Mouse (Mus musculus) liver, postnatal 0 days (tissue): Measurements from ENCODE around the gene Rbm14. TPM values are rescaled to one million over a fixed set of nuclear protein-coding genes. Genes with fewer than 3 reads are reported as not detected.
"Not testable (repeated sequence)": the region's sequence is repeated elsewhere in the genome, so short reads cannot be mapped to it uniquely, and the experiment has no call there.

Experiments used
- ATAC-seq: fragments of 200-750 bp; cut with Nextera tagmentation; 2 replicates; pipeline ENCODE4 v1.8.0; 2017; ENCODE audit warnings: mild to moderate bottlenecking, moderate library complexity
- DNase-seq: peaks from one replicate; pipeline ENCODE4 v3.0.0-alpha.2; 2016
- H3K27ac ChIP-seq: fragments of 300-500 bp; sonication (generic); 2 replicates; pipeline ENCODE4 v1.5.1; 2014; ENCODE audit warnings: antibody characterized with exemption, moderate library complexity, mild to moderate bottlenecking, low read depth
- H3K27me3 ChIP-seq: fragments of 300-500 bp; sonication (generic); 2 replicates; pipeline ENCODE4 v1.6.1; 2014; ENCODE audit warnings: low read length, control low read depth, mixed read lengths; ENCODE audit not compliant: insufficient read depth
- H3K36me3 ChIP-seq: fragments of 300-500 bp; sonication (generic); replicated peaks from 2 replicates; pipeline ENCODE4 v1.6.1; 2014; ENCODE audit warnings: mild to moderate bottlenecking, control low read depth, low read length, moderate library complexity, mixed read lengths; ENCODE audit not compliant: insufficient read depth
- H3K4me1 ChIP-seq: fragments of 300-500 bp; sonication (generic); 2 replicates; pipeline ENCODE4 v1.6.1; 2014; ENCODE audit warnings: antibody characterized with exemption, mild to moderate bottlenecking, control low read depth; ENCODE audit not compliant: insufficient read depth
- H3K4me2 ChIP-seq: fragments of 300-500 bp; sonication (generic); 2 replicates; pipeline ENCODE4 v1.6.1; 2014; ENCODE audit warnings: low read depth, mild to moderate bottlenecking, low read length, moderate library complexity, mixed read lengths
- H3K4me3 ChIP-seq: fragments of 300-500 bp; sonication (generic); 2 replicates; pipeline ENCODE4 v1.5.1; 2014; ENCODE audit warnings: low read depth, low read length
- H3K9ac ChIP-seq: fragments of 300-500 bp; sonication (generic); replicated peaks from 2 replicates; pipeline ENCODE4 v1.6.1; 2014; ENCODE audit warnings: mild to moderate bottlenecking, moderate library complexity
- H3K9me3 ChIP-seq: fragments of 300-500 bp; sonication (generic); 2 replicates; pipeline ENCODE4 v1.6.1; 2016; ENCODE audit warnings: mild to moderate bottlenecking, control low read depth, low read length, mixed read lengths
- CTCF ChIP-seq: sonication (generic); IDR thresholded peaks from 2 replicates; pipeline ENCODE4 v1.5.1; 2016; ENCODE audit warnings: antibody characterized with exemption, low read depth
- EP300 ChIP-seq: IDR thresholded peaks from 2 replicates; pipeline ENCODE4 v1.6.1; 2016; ENCODE audit warnings: antibody characterized with exemption, low read depth, mild to moderate bottlenecking
- WGBS: fragments of 180-500 bp; shearing (Covaris S2); extraction: QIAGEN DNeasy Blood & Tissue Kit; methylation state at CpG from one replicate; pipeline ENCODE4 v1.1.7; 2014; ENCODE audit not compliant: insufficient replicate concordance; 5-methylcytosine and 5-hydroxymethylcytosine counted together
- polyA plus RNA-seq: library from polyadenylated mRNA; unstranded; fragments of >200 nt; fragmentation: Nextera tagmentation; extraction: Ambion mirVana; gene quantifications from 2 replicates; pipeline ENCODE4 v1.2.1, GENCODE M21; 2015

The Rbm14 gene
- polyA plus RNA-seq, 1 experiment from 2014 or later: 16.4 TPM

DNA sequence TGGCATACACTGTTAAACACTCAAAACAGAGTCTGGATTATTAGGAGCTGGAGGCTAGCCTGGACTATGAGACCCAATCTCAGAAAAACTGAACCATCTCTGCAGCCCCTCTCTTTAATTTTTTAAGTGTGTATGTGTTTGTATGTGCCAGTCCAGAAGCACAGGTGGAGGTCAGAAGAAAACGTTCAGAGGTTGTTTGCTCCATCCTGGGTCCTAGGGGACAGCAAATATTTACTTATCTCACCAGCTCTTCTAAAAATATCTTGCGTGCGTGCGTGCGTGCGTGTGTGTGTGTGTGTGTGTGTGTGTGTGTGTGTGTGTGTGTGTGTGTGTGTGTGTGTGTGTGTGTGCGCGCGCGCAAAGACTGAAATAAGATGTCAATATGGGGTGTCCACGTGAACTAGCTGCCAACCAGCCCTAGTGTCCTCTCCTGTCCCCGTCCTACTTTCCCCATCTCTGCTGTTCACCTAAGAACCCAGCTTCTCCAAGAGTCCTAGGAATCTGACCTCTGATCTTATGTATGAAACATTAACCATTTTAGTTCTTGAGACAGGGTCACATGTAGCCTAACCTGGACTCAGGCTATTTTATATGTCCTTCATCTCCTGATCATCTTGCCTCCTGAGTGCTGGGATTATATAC, 43.8 kb downstream of the Rbm14 start:
- Histone ChIP-seq H3K27me3 (no peaks in the 10 kb centered on the region), H3K9me3 (no peaks in the 10 kb centered on the region), H3K4me2 (no peak overlapping the region), H3K9ac (0 out of 2 replicates have a peak overlapping the region, but pooled peaks have one; percentile 2), H3K27ac (peak overlapping the region; percentile 87), H3K4me3 (no peak overlapping the region), H3K36me3 (peaks cover 68% of the 10 kb centered on the region), H3K4me1 (0 out of 2 replicates have a peak, but pooled peaks cover 5% of the 10 kb centered on the region)
- 76% methylated on average over 9 of the region's 12 CpGs for WGBS
- TF ChIP-seq CTCF: no peak
- TF ChIP-seq EP300: peak; percentile 22; the same call in 1 of the 2 replicates
- DNase-seq (peak; percentile 46), ATAC-seq (peak; percentile 86)

DNA sequence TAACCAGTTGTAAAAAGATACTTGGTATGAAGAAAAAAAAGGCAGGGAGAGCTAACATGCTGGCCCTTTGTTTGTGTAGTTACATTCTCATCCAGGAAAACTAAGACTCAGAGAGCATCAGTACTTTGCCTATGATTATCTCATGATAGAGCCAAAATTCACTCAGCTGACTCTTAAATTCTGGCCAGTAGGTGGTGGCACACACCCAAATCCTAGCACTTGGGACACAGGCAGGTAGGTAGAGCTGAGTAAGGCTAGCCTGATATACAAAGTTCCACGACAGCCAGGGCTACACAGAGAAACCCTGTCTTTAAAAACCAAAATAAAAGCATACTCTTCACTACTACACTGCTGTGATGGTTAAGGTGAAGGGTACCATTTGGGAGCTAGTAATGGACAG, 48.6 kb downstream of the Rbm14 start:
- Histone ChIP-seq H3K9ac (no peak overlapping the region), H3K4me2 (no peak overlapping the region), H3K9me3 (no peaks in the 10 kb centered on the region), H3K27ac (no peak overlapping the region), H3K36me3 (peaks cover 58% of the 10 kb centered on the region), H3K27me3 (no peaks in the 10 kb centered on the region), H3K4me3 (no peak overlapping the region), H3K4me1 (peaks cover 5% of the 10 kb centered on the region; the same call in 1 of the 2 replicates)
- no peak for ATAC-seq
- no peak for DNase-seq
- WGBS: 67% methylated on average over 1 of the region's 1 CpGs
- no peak for TF ChIP-seq EP300
- peak; percentile 57 for TF ChIP-seq CTCF

DNA sequence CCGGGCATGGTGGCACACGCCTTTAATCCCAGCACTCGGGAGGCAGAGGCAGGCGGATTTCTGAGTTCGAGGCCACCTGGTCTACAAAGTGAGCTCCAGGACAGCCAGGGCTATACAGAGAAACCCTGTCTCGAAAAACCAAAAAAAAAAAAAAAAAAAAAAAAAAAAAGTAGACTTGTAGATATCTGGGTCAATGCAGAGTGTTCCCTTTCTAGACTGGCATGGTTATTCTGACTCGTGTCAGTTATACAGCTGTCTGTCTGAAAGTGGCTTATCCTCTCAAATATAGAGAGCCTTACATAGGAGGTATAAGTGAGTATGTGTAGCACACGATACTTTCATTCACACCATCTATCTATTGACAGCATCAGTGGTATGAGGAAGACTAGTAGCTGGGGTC, 50.9 kb downstream of the Rbm14 start:
- H3K9me3 ChIP-seq, H3K27me3 ChIP-seq, ATAC-seq, DNase-seq, H3K4me2 ChIP-seq, H3K4me1 ChIP-seq, H3K27ac ChIP-seq, H3K9ac ChIP-seq, H3K4me3 ChIP-seq: not testable (repeated sequence)
- peaks cover 49% of the 10 kb centered on the region for H3K36me3 ChIP-seq
- WGBS: 84% methylated on average over 7 of the region's 8 CpGs

DNA sequence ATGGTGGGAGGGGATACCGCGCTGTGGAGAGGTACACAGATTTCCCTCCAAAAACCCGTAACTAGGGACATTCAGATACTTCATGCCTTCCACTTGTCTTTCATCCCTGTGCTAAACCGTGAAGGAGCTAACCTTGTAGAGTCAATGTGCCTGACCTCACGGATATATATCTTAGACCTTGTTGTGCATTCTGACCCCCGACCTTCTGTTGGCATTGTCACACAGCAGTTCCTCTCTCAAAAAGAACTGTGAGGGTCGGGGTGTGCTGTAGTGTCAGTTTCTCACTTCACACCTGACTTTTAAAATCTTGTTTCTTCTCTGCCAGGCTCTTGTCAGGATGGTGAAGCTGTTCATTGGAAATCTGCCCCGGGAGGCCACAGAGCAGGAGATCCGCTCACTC, 54.5 kb downstream of the Rbm14 start:
- H3K9me3 ChIP-seq: no peaks in the 10 kb centered on the region
- peak overlapping the region; percentile 90 for H3K27ac ChIP-seq
- H3K27me3 ChIP-seq: no peaks in the 10 kb centered on the region
- no peak for DNase-seq
- peak overlapping the region; percentile 66 for H3K9ac ChIP-seq
- TF ChIP-seq CTCF (no peak), EP300 (no peak)
- H3K4me2 ChIP-seq: peak overlapping the region; percentile 89
- no peak for ATAC-seq
- H3K4me1 ChIP-seq: peaks cover 6% of the 10 kb centered on the region
- H3K36me3 ChIP-seq: peaks cover 14% of the 10 kb centered on the region
- H3K4me3 ChIP-seq: peak overlapping the region; percentile 69
- WGBS: 13% methylated on average over 9 of the region's 9 CpGs

DNA sequence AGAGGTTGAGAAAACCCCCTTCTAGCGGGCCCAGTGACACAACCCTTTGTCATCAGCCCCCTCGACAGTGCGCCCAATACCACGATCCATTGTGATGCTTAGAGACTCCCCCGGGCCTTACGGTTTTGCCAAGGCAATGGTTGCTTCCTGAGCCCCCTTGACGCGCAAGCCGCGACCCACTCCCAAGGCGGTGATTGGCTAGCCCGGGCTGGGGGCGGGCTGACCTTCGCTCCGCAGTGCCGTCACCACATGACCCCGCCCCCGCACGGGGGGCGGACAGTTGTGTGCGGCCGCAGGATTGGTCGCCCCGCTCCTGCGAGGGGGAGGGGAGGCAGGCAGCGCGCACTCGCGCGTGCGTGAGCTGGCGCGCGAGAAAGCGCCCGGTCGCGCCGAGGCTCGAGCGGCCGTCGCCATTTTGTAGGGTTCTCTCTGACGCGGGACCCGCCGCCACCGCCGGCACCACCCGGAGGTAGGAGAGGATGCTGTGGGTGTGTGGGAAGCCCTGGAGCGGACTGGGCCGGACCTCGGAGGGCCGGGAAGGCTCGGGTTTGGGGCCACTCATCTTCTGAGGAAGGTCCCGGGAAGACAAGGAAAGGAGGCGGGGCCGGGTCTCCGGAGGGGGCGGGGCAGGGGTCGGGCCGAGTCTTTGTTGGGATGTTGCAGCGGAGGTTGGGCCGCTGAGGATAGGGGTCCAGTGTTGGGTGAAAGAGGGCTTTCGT, 55.1 kb downstream of the Rbm14 start, which contains the start of gene Rbm4b:
Gene Rbm4b, plus strand, starts transcription at position 305 of the 719 bp plus-strand sequence.
- Histone ChIP-seq H3K4me2 (peak within 1 kb of the TSS; percentile 89), H3K9ac (peak within 1 kb of the TSS; percentile 66), H3K4me3 (peak within 1 kb of the TSS; percentile 69), H3K4me1 (peaks cover 6% of the 10 kb centered on the region), H3K9me3 (no peaks in the 10 kb centered on the region), H3K36me3 (peaks cover 8% of the 10 kb centered on the region), H3K27ac (peak within 1 kb of the TSS; percentile 90), H3K27me3 (no peaks in the 10 kb centered on the region)
- under 1% methylated on average over 58 of the region's 65 CpGs for WGBS
- TF ChIP-seq CTCF: no peak
- peak; percentile 71; the same call in 1 of the 2 replicates for TF ChIP-seq EP300
- DNase-seq: peak; percentile 96
- ATAC-seq: peak; percentile 94

DNA sequence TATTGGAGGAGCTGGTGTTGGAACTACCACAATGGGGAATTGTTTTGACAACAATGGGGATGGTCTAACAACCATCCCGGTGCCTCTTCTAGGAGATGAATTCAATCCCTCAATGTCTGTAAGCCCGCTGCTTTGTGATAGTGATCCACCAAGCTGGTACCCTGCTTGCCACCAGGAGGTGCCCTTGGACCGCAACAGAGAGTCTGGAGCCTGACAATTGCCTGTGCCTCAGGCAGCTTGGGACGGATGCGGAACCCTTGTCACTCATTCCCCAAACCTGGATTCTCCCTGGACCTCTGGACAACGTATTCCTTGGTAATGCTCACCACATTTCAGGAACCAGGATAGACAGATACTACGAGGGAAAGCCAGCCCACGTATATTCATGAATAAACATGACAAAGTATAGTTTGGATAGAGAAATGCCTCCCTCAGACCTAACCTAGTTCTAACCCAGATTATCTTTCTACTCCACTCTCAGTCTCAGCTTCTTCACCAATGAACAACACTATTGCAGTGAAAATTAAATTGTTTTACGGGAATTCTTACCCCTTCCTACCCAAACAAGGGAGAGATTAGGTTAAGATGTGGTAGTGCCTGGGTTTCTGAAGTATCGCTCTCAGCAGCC, 55.8 kb downstream of the Rbm14 start:
- Histone ChIP-seq H3K9ac (peak overlapping the region; percentile 66), H3K4me2 (peak overlapping the region; percentile 89), H3K4me1 (peaks cover 6% of the 10 kb centered on the region), H3K4me3 (peak overlapping the region; percentile 69), H3K9me3 (no peaks in the 10 kb centered on the region), H3K27me3 (no peaks in the 10 kb centered on the region), H3K27ac (peak overlapping the region; percentile 90), H3K36me3 (peaks cover 8% of the 10 kb centered on the region)
- peak; percentile 99 for TF ChIP-seq CTCF
- no peak for TF ChIP-seq EP300
- DNase-seq (peak; percentile 92), ATAC-seq (peak; percentile 74)
- 0% methylated on average over 10 of the region's 10 CpGs for WGBS

Other genes starting within 250 kb of the Rbm14 start
- 0.15 and 0.21 TPM in 2 replicates for gene Lrfn4, start 196.0 kb downstream of the Rbm14 start, polyA plus RNA-seq
- gene Rce1, start 186.0 kb downstream of the Rbm14 start, polyA plus RNA-seq: 16.6 and 17.3 TPM in 2 replicates
- gene Gm960, start 113.0 kb downstream of the Rbm14 start, polyA plus RNA-seq: 0.21 and 0.33 TPM in 2 replicates
- 0.59 and 0.72 TPM in 2 replicates for gene Sptbn2, start 100.5 kb downstream of the Rbm14 start, polyA plus RNA-seq
- 14.1 TPM in 2 replicates for gene Rbm4b, start 55.1 kb downstream of the Rbm14 start, polyA plus RNA-seq
- gene Rbm4, start 17.7 kb downstream of the Rbm14 start, polyA plus RNA-seq: 15.2 and 17.3 TPM in 2 replicates
- 8.2 and 13.1 TPM in 2 replicates for gene Gm21992, start within 50 bp of the Rbm14 start, polyA plus RNA-seq
- gene Ccs, start 27.7 kb upstream of the Rbm14 start, polyA plus RNA-seq: 144 and 154 TPM in 2 replicates
- not detected in 2 replicates for gene Ccdc87, start 27.7 kb upstream of the Rbm14 start, polyA plus RNA-seq
- 49.4 and 54.4 TPM in 2 replicates for gene Ctsf, start 43.5 kb upstream of the Rbm14 start, polyA plus RNA-seq
- 0.20 and 5.1 TPM in 2 replicates for gene Actn3, start 66.3 kb upstream of the Rbm14 start, polyA plus RNA-seq
- gene Zdhhc24, start 67.0 kb upstream of the Rbm14 start, polyA plus RNA-seq: 4.3 and 5.4 TPM in 2 replicates
- 0.46 and 0.66 TPM in 2 replicates for gene Bbs1, start 95.0 kb upstream of the Rbm14 start, polyA plus RNA-seq
- gene Dpp3, start 116.7 kb upstream of the Rbm14 start, polyA plus RNA-seq: 28.9 and 30.6 TPM in 2 replicates
- gene Peli3, start 131.5 kb upstream of the Rbm14 start, polyA plus RNA-seq: 0.26 and 0.28 TPM in 2 replicates
- 45.4 and 48.9 TPM in 2 replicates for gene Mrpl11, start 150.5 kb upstream of the Rbm14 start, polyA plus RNA-seq
- not detected in 2 replicates for gene Npas4, start 178.7 kb upstream of the Rbm14 start, polyA plus RNA-seq
- gene Slc29a2, start 212.2 kb upstream of the Rbm14 start, polyA plus RNA-seq: 0.87 and 1.0 TPM in 2 replicates
- gene B4gat1, start 227.2 kb upstream of the Rbm14 start, polyA plus RNA-seq: 11.7 and 12.4 TPM in 2 replicates
- gene AC124502.3, start 227.3 kb upstream of the Rbm14 start, polyA plus RNA-seq: 0.19 and 0.31 TPM in 2 replicates
- gene Brms1, start 229.7 kb upstream of the Rbm14 start, polyA plus RNA-seq: 20.7 and 22.6 TPM in 2 replicates
- 0.21 and 0.36 TPM in 2 replicates for gene Rin1, start 238.8 kb upstream of the Rbm14 start, polyA plus RNA-seq